Mouse (Mus musculus) thymus, adult 2 months (tissue): ENCODE results near the gene Stx8.

Source experiments
- CTCF ChIP-seq: fragments of 200-500 bp; IDR thresholded peaks from 2 replicates; pipeline ENCODE4 v1.5.1; 2012; ENCODE audit warnings: mild to moderate bottlenecking, control low read depth, low read length, moderate library complexity, borderline replicate concordance; ENCODE audit not compliant: control insufficient read depth, poor library complexity, insufficient read depth; ENCODE audit errors: extremely low read depth
- POLR2A ChIP-seq: fragments of 200-500 bp; IDR thresholded peaks from 2 replicates; pipeline ENCODE4 v1.6.1; 2012; ENCODE audit warnings: mild to moderate bottlenecking, low read length, control low read depth, moderate library complexity; ENCODE audit not compliant: control insufficient read depth, poor library complexity, insufficient read depth; ENCODE audit errors: extremely low read depth

DNA sequence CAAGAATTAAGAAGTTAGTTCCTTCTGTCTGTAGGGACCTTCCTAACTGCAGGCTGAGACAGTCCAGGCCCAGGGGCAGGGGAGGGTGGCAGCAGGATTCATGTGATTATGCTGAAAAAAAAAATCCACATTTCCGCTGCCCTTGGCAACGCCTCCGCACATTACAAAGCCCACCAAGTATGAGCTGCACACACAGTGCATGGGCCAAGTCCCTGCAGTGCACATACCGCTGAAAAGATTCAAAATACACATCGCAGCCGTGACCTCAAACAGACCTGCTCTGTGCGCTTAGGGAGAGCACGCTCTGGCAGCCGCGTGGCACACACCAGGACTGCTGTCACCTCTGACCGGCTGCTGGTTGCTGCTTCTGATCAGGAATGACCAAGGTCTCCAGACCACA lies 250.0 kb downstream of the Stx8 start:
- TF ChIP-seq CTCF (no peak), POLR2A (no peak)
